Mouse (Mus musculus) E14TG2a.4 (cell line): ENCODE measurements around the gene Gm28035.

Experiments used
- CTCF ChIP-seq: conservative IDR thresholded peaks from 2 replicates; pipeline ENCODE4 v1.5.1; 2014; ENCODE audit warnings: low read length
- NANOG ChIP-seq: IDR thresholded peaks from 2 replicates; pipeline ENCODE4 v1.6.1; 2014; ENCODE audit warnings: borderline replicate concordance, low read length, mixed read lengths

- peak; percentile 13; the same call in 1 of the 2 replicates for TF ChIP-seq CTCF
- no peak for TF ChIP-seq NANOG
These were observed 59.2 kb downstream of the Gm28035 start for GRCm38 (mm10) chr2:30299525-30299924.
